Mouse (Mus musculus) sigmoid colon, adult 10 weeks (tissue): Measurements from ENCODE around the gene Cptp. TPM values are rescaled to one million over a fixed set of nuclear protein-coding genes. Genes with fewer than 3 reads are reported as not detected.

Source experiments
- polyA plus RNA-seq: library from polyadenylated mRNA; stranded (reverse); fragments of 350-450 nt; fragmentation: Illumina TruSeq; extraction: RNeasy Lipid Tissue Mini Kit (QIAGEN cat#74804); gene quantifications from one replicate; pipeline ENCODE4 v1.2.3, GENCODE M21; 2014; ENCODE audit warnings: low read depth, low replicate concordance

Gene Cptp
- 7.8 TPM for polyA plus RNA-seq

DNA sequence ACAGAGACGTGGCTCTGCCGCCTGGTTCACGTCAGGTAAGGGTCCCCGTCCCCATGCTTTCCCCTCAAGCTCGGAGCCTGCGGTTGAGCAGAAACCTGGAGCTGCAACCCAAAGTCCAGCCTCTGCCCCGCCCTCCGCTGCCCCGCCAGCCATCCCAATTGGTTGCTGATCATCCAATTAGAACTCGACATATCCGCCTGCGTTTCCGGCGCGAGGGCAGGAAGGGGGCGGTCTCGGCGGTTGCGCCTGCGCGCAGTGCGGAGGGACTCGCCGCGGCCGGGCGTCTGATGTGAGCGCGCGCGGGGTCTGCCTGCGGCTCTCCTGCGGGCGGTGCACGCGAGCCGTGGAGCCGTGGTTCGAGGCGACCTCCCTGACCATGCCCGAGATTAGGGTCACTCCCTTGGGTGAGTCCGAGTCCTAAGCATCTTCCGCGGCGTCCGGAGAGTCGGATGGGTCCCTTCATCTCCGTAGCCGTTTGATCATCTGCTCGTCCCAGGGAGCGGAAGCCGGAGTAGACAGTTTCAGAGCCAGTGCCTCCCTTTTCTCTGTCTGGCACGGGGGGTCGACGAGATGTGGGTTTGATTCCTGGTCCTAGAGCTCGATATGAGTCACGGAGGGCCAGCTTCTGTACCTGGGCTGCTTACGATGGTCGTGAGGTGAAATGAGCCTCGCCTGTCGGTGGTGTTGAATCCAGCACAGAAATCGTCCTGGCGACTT, at the start of gene Cptp, which contains the start of gene Ints11:
Gene Cptp (minus strand): TSS at position 124 of the 717 bp plus-strand sequence.
Gene Ints11 (plus strand): TSS at position 230 of the 717 bp plus-strand sequence.

DNA sequence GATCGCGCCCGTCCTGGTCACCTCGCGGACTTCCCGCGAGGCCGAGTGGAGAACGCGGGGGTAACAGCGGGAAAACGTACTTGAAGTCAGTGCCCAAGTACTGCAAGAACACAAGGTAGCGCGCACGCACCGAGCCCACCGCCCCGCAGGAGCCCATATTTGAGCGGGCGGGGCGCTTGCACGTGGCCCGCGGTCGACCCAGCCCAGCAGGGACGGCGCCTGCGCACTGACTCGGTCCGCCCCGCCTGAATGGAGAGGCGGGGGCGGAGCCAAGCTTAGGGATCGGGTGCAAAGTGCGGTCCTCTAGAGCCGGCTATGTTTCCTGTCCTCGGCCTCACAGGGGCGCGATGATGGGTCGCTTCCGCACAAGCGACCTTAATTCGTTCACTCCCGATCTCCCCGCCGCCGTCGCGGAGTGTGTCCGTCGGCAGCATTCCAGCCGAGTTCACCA, 22.3 kb upstream of the Cptp start, which contains the start of the genes Pusl1 and Acap3:
Gene Pusl1 (minus strand): TSS at position 231 of the 451 bp plus-strand sequence.
Gene Acap3 (plus strand): TSS at position 272 of the 451 bp plus-strand sequence.

DNA sequence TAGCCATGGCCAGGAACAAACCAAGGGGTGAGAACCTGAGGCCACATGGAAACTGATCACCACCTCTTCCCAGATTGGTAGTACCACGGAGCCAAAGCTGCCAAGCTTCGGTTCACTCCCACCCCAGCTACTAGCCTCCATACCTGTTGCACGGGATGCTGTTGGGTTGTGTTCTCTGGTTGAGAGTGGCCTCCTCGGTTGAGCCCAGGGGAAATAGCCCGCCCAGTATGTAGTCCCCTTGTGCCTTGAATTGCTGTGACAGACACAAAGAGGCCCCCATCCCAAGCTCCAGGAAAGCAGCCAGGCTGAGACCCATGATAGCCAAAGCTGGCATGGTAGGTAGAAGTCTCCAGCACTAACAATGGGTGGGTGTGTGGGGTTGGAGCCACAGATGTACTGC, 6.2 kb downstream of the Cptp start, which contains the start of gene Tas1r3:
Gene Tas1r3 (minus strand): TSS at position 362 of the 400 bp plus-strand sequence.

DNA sequence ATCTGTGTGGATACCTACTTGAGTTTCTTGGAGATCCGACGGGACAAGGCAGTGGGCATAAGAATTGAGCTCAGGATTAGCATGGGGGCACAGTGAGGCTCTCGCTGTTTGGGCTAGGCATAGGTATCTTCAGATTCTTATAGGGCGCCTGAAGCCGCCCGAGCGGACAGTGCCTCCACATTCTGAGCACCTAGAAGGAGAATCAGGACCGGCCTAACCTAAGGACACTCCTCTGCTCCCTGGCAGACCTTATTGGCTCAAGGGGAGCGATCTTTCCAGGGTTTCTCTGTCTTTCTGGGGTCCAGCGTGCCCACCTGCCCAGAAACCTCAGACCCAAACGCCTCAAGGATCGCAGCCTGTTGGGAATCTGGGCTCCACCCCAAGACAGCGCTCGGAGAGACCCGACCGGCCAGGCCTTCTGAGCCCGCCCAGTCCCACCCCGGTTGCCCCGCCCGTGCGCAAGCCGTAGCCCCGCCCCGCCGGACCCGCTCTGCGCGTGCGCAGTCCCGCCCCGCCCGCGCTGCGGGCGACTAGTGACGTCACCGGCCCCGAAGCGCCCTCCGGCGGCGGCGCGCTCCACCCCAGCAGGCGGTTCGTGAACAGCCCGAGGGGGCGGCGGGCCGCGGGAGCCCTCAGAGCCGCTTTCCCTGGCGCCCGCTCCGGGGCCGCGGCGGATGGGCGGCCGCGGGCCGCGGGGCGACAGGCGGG, 22.2 kb downstream of the Cptp start, which contains the start of gene Dvl1:
Gene Dvl1 (plus strand): TSS at position 532 of the 708 bp plus-strand sequence.

DNA sequence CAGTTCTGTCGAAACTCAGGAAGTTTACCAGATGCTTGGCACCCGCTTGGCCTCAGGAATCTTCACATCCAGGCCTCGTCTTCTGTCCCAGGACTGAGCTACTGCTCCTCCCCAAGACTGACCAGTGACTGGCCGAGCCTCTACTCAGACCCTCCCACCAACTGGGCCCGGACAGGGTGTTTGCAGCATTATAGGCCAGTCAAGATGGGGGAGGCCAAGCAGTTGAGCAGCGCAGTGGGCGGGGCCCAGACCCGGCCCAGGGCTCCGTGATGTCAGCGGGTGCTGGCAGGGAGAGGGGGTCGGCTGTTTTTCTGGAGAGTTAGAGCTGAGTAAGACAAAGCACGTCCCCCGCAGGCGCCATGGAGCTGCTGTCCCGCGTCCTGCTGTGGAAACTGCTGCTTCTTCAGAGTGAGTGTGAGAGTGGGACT, 29.7 kb downstream of the Cptp start, which contains the start of gene Mxra8:
Gene Mxra8 (plus strand): TSS at position 198 of the 428 bp plus-strand sequence.

DNA sequence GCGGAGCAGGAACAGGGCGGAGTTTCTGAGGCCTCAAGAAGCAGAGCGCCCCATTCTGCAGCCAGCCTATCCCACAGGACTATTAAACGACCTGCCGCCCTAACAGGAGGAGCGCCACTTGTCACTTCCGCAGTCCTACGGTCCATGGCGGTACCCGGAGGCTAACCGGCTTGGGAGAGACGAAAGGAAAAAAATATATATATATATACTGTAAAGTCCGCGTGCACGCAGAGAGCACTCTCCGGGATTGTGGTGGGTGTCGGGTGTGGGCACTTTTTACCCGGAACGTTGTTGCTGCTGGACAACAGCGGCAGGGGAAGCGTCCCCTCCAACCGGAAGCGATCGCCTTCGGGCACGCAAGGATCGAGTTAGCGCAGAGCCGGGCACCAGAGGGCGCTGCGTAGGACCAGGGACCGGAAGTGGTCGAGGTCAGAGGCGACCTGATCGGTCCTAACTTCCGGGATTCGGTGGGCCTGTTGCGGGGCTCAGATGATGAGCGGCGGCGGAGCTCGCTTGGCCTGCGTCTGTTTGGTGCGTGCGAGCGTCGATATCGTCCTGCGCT, 38.0 kb downstream of the Cptp start, which contains the start of gene Aurkaip1:
Gene Aurkaip1 (plus strand): TSS at position 68 of the 562 bp plus-strand sequence.

Other genes with a start within 250 kb of the Cptp start
- 70.4 TPM for gene Cdk11b, start 244.6 kb downstream of the Cptp start, polyA plus RNA-seq
- not detected for gene Gm10563, start 224.0 kb downstream of the Cptp start, polyA plus RNA-seq
- 0.54 TPM for gene Mmp23, start 216.1 kb downstream of the Cptp start, polyA plus RNA-seq
- gene Mib2, start 200.2 kb downstream of the Cptp start, polyA plus RNA-seq: 1.3 TPM
- gene Fndc10, start 175.1 kb downstream of the Cptp start, polyA plus RNA-seq: not detected
- gene Ssu72, start 164.6 kb downstream of the Cptp start, polyA plus RNA-seq: 110 TPM
- not detected for gene Tmem240, start 134.6 kb downstream of the Cptp start, polyA plus RNA-seq
- gene Atad3a, start 108.3 kb downstream of the Cptp start, polyA plus RNA-seq: 5.1 TPM
- gene Vwa1, start 94.7 kb downstream of the Cptp start, polyA plus RNA-seq: 0.63 TPM
- 0.98 TPM for gene Tmem88b, start 83.6 kb downstream of the Cptp start, polyA plus RNA-seq
- not detected for gene Ankrd65, start 79.0 kb downstream of the Cptp start, polyA plus RNA-seq
- gene Mrpl20, start 66.6 kb downstream of the Cptp start, polyA plus RNA-seq: 39.1 TPM
- 177 TPM for gene Ccnl2, start 57.0 kb downstream of the Cptp start, polyA plus RNA-seq
- 4.8 TPM for gene Aurkaip1, start 38.2 kb downstream of the Cptp start, polyA plus RNA-seq
- 52.4 TPM for gene Mxra8, start 29.8 kb downstream of the Cptp start, polyA plus RNA-seq
- 1.5 TPM for gene Dvl1, start 22.0 kb downstream of the Cptp start, polyA plus RNA-seq
- gene Tas1r3, start 6.1 kb downstream of the Cptp start, polyA plus RNA-seq: 0.13 TPM
- 2.7 TPM for gene Ints11, start 106 bp upstream of the Cptp start, polyA plus RNA-seq
- 1.3 TPM for gene Pusl1, start 22.3 kb upstream of the Cptp start, polyA plus RNA-seq
- 0.47 TPM for gene Acap3, start 22.4 kb upstream of the Cptp start, polyA plus RNA-seq
- 117 TPM for gene Ube2j2, start 74.4 kb upstream of the Cptp start, polyA plus RNA-seq
- gene C1qtnf12, start 92.9 kb upstream of the Cptp start, polyA plus RNA-seq: 3.3 TPM
- gene B3galt6, start 123.2 kb upstream of the Cptp start, polyA plus RNA-seq: 6.1 TPM
- gene Sdf4, start 123.4 kb upstream of the Cptp start, polyA plus RNA-seq: 145 TPM
- not detected for gene Tnfrsf4, start 144.4 kb upstream of the Cptp start, polyA plus RNA-seq
- gene Tnfrsf18, start 156.7 kb upstream of the Cptp start, polyA plus RNA-seq: not detected
- 2.5 TPM for gene Ttll10, start 190.0 kb upstream of the Cptp start, polyA plus RNA-seq
- 3.6 TPM for gene 9430015G10Rik, start 240.5 kb upstream of the Cptp start, polyA plus RNA-seq